Mouse (Mus musculus): Measurements from ENCODE around the gene Herc1. TPM values are rescaled to one million over a fixed set of nuclear protein-coding genes. Genes with fewer than 3 reads are reported as not detected.
"Not testable (repeated sequence)": the region's sequence is repeated elsewhere in the genome, so short reads cannot be mapped to it uniquely, and the experiment has no call there.

Herc1 gene
- total RNA-seq, 2 experiments from 2014 or later, result 39.9 to 41.7 TPM

GRCm38 (mm10) chr9:66347405-66348035, 2.7 kb upstream of the Herc1 start:
- ATAC-seq (replicated peaks; ENCODE audit: poor library complexity), result peak; percentile 57

GRCm38 (mm10) chr9:66349144-66349859, 948 bp upstream of the Herc1 start:
- ATAC-seq (replicated peaks; ENCODE audit: poor library complexity), result peak; percentile 7

- no peak for ATAC-seq (replicated peaks; ENCODE audit: poor library complexity)
Measured at GRCm38 (mm10) chr9:66350788-66351430, 659 bp downstream of the Herc1 start.

- no peak for ATAC-seq (replicated peaks; ENCODE audit: poor library complexity)
Measured at GRCm38 (mm10) chr9:66352704-66353103, 2.5 kb downstream of the Herc1 start.

GRCm38 (mm10) chr9:66359135-66359534, 8.9 kb downstream of the Herc1 start:
- no peak for ATAC-seq (replicated peaks; ENCODE audit: poor library complexity)

GRCm38 (mm10) chr9:66360143-66360690, 10.0 kb downstream of the Herc1 start:
- ATAC-seq (replicated peaks; ENCODE audit: poor library complexity), result peak; percentile 26

- no peak for ATAC-seq (replicated peaks; ENCODE audit: poor library complexity)
Measured at GRCm38 (mm10) chr9:66368890-66369433, 18.7 kb downstream of the Herc1 start.

GRCm38 (mm10) chr9:66370334-66370733, 20.1 kb downstream of the Herc1 start:
- ATAC-seq (replicated peaks; ENCODE audit: poor library complexity), result no peak

- ATAC-seq (replicated peaks; ENCODE audit: poor library complexity), result no peak
Measured at GRCm38 (mm10) chr9:66370847-66371246, 20.6 kb downstream of the Herc1 start.

- no peak for ATAC-seq (replicated peaks; ENCODE audit: poor library complexity)
Measured at GRCm38 (mm10) chr9:66373432-66373831, 23.2 kb downstream of the Herc1 start.

- peak; percentile 91 for ATAC-seq (replicated peaks; ENCODE audit: poor library complexity)
Measured at GRCm38 (mm10) chr9:66374495-66375478, 24.5 kb downstream of the Herc1 start.

GRCm38 (mm10) chr9:66383417-66383816, 33.2 kb downstream of the Herc1 start:
- ATAC-seq (replicated peaks; ENCODE audit: poor library complexity), result peak; percentile 37; the same call in 1 of the 2 replicates

- ATAC-seq (replicated peaks; ENCODE audit: poor library complexity), result not testable (repeated sequence)
Measured at GRCm38 (mm10) chr9:66390338-66390737, 40.1 kb downstream of the Herc1 start.

GRCm38 (mm10) chr9:66393304-66393703, 43.1 kb downstream of the Herc1 start:
- ATAC-seq (replicated peaks; ENCODE audit: poor library complexity), result no peak

- no peak for ATAC-seq (replicated peaks; ENCODE audit: poor library complexity)
Measured at GRCm38 (mm10) chr9:66423492-66423891, 73.2 kb downstream of the Herc1 start.

- no peak for ATAC-seq (replicated peaks; ENCODE audit: poor library complexity)
Measured at GRCm38 (mm10) chr9:66440007-66440406, 89.8 kb downstream of the Herc1 start.

GRCm38 (mm10) chr9:66448253-66448652, 98.0 kb downstream of the Herc1 start:
- ATAC-seq (replicated peaks; ENCODE audit: poor library complexity), result no peak

GRCm38 (mm10) chr9:66465087-66465486, 114.8 kb downstream of the Herc1 start:
- ATAC-seq (replicated peaks; ENCODE audit: poor library complexity), result peak; percentile 83

- no peak for ATAC-seq (replicated peaks; ENCODE audit: poor library complexity)
Measured at GRCm38 (mm10) chr9:66477785-66478184, 127.5 kb downstream of the Herc1 start.

GRCm38 (mm10) chr9:66483429-66483828, 133.2 kb downstream of the Herc1 start:
- ATAC-seq (replicated peaks; ENCODE audit: poor library complexity), result peak; percentile 92

All from megakaryocyte progenitor cell, adult 5-6 weeks (primary cell).